ENCODE assay signal across 9 mouse cellular contexts in genomic region chr3:131812968-131813367, GRCm38 (mm10).
A peak's percentile ranks its signal among the peaks of the same experiment; 100 is the strongest.
DNase-seq lines count a peak whose midpoint lies in the region; ATAC-seq lines count a peak whose summit lies in the region.
"Had no signal": no experiment of that assay in that cellular context is flagged by ENCODE, and none has a peak within 500 bp of the region (broad histone marks: within the 10 kb centered on the region; RNA-seq: fewer than 3 reads in every experiment).

No protein-coding gene starts in this region.

- DNase-seq in adrenal gland, postnatal 36 days, result peak; percentile 12 to 23
- no peak for DNase-seq in adrenal gland, postnatal 10 days
- DNase-seq in kidney, adult 9 months, result peak; percentile 33
- DNase-seq in kidney, adult 11 months, result no peak
- DNase-seq in 416B (ENCODE audit: low read depth), result peak; percentile 77
- peak; percentile 28 to 41 for DNase-seq in kidney, postnatal 36 days
- DNase-seq: liver, postnatal 0 days had no signal

- ATAC-seq in CD4-positive, CD25-positive, alpha-beta regulatory T cell, adult 4 months, result no peak
- no peak for ATAC-seq in cerebellum, adult (ENCODE audit: insufficient number of reproducible peaks, low FRiP score, low TSS enrichment)
- ATAC-seq: liver, postnatal 0 days had no signal

Comparison
In these comparisons a context has a peak if more than half of its experiments do, and no peak if none do; other contexts are left out.
1. DNase-seq: peak in adrenal gland, postnatal 36 days (2 of 2), kidney, adult 9 months (single experiment), 416B (single experiment) and kidney, postnatal 36 days (2 of 2); none in adrenal gland, postnatal 10 days (single experiment) and kidney, adult 11 months (single experiment).